Mouse (Mus musculus): ENCODE measurements around the gene Gm38392.
A peak's percentile ranks its signal among the peaks of the same experiment; 100 is the strongest.

The Gm38392 gene

GRCm38 (mm10) chr3:88235616-88236015 is 51.4 kb downstream of the Gm38392 start:
- no peak for DNase-seq (ENCODE audit: low spot score in 2 of 2)

- peak in 1 of 2 experiments; percentile 66 for DNase-seq (ENCODE audit: low spot score in 2 of 2)
Measured at GRCm38 (mm10) chr3:88235216-88235615, 51.8 kb downstream of the Gm38392 start.

GRCm38 (mm10) chr3:88234041-88234440 is 53.0 kb downstream of the Gm38392 start:
- DNase-seq (ENCODE audit: low spot score in 2 of 2) = peak in 1 of 2 experiments; percentile 64

- DNase-seq (ENCODE audit: low spot score in 2 of 2) = no peak
Measured at GRCm38 (mm10) chr3:88232851-88233649, 54.0 kb downstream of the Gm38392 start.

- DNase-seq (ENCODE audit: low spot score in 2 of 2) = no peak
Measured at GRCm38 (mm10) chr3:88232301-88232702, 54.7 kb downstream of the Gm38392 start.

- no peak for DNase-seq (ENCODE audit: low spot score in 2 of 2)
Measured at GRCm38 (mm10) chr3:88231061-88231641, 55.9 kb downstream of the Gm38392 start.

GRCm38 (mm10) chr3:88230262-88231047 is 56.6 kb downstream of the Gm38392 start:
- DNase-seq (ENCODE audit: low spot score in 2 of 2) = no peak

- DNase-seq (ENCODE audit: low spot score in 2 of 2) = no peak
Measured at GRCm38 (mm10) chr3:88229526-88229925, 57.5 kb downstream of the Gm38392 start.

GRCm38 (mm10) chr3:88228906-88229305 is 58.1 kb downstream of the Gm38392 start:
- no peak for DNase-seq (ENCODE audit: low spot score in 2 of 2)

- no peak for DNase-seq (ENCODE audit: low spot score in 2 of 2)
Measured at GRCm38 (mm10) chr3:88227976-88228375, 59.0 kb downstream of the Gm38392 start.

- no peak for DNase-seq (ENCODE audit: low spot score in 2 of 2)
Measured at GRCm38 (mm10) chr3:88227260-88227659, 59.8 kb downstream of the Gm38392 start.

- no peak for DNase-seq (ENCODE audit: low spot score in 2 of 2)
Measured at GRCm38 (mm10) chr3:88226101-88226845, 60.7 kb downstream of the Gm38392 start.

GRCm38 (mm10) chr3:88224929-88225328 is 62.1 kb downstream of the Gm38392 start:
- DNase-seq (ENCODE audit: low spot score in 2 of 2) = no peak

- DNase-seq (ENCODE audit: low spot score in 2 of 2) = no peak
Measured at GRCm38 (mm10) chr3:88222446-88222845, 64.6 kb downstream of the Gm38392 start.

GRCm38 (mm10) chr3:88221519-88222390 is 65.3 kb downstream of the Gm38392 start:
- DNase-seq (ENCODE audit: low spot score in 2 of 2) = no peak

- DNase-seq (ENCODE audit: low spot score in 2 of 2) = peak in 1 of 2 experiments; percentile 44
Measured at GRCm38 (mm10) chr3:88220842-88221241, 66.2 kb downstream of the Gm38392 start.

GRCm38 (mm10) chr3:88219940-88220339 is 67.1 kb downstream of the Gm38392 start:
- DNase-seq (ENCODE audit: low spot score in 2 of 2) = no peak

GRCm38 (mm10) chr3:88217679-88218078 is 69.3 kb downstream of the Gm38392 start:
- no peak for DNase-seq (ENCODE audit: low spot score in 2 of 2)

GRCm38 (mm10) chr3:88216534-88217326 is 70.3 kb downstream of the Gm38392 start:
- no peak for DNase-seq (ENCODE audit: low spot score in 2 of 2)

- no peak for DNase-seq (ENCODE audit: low spot score in 2 of 2)
Measured at GRCm38 (mm10) chr3:88216116-88216515, 70.9 kb downstream of the Gm38392 start.
